Mouse (Mus musculus) cerebellum, adult 9-10 months (tissue): ENCODE results near the gene Hrh3.

Experiments used
- DNase-seq: peaks from one replicate; pipeline ENCODE4 v3.0.0; 2022

Hrh3 gene

GRCm38 (mm10) chr2:180053001-180053400 is 51.3 kb downstream of the Hrh3 start:
- no peak for DNase-seq

GRCm38 (mm10) chr2:180051986-180052733 is 52.1 kb downstream of the Hrh3 start:
- no peak for DNase-seq

- peak; percentile 92 for DNase-seq
Measured at GRCm38 (mm10) chr2:180050986-180051385, 53.3 kb downstream of the Hrh3 start.
